Mouse (Mus musculus) cerebellum, adult 11 months (tissue): ENCODE data around the gene Ldb1.

Experiments used
- DNase-seq: peaks from one replicate; pipeline ENCODE4 v3.0.0; 2022

The Ldb1 gene

DNA sequence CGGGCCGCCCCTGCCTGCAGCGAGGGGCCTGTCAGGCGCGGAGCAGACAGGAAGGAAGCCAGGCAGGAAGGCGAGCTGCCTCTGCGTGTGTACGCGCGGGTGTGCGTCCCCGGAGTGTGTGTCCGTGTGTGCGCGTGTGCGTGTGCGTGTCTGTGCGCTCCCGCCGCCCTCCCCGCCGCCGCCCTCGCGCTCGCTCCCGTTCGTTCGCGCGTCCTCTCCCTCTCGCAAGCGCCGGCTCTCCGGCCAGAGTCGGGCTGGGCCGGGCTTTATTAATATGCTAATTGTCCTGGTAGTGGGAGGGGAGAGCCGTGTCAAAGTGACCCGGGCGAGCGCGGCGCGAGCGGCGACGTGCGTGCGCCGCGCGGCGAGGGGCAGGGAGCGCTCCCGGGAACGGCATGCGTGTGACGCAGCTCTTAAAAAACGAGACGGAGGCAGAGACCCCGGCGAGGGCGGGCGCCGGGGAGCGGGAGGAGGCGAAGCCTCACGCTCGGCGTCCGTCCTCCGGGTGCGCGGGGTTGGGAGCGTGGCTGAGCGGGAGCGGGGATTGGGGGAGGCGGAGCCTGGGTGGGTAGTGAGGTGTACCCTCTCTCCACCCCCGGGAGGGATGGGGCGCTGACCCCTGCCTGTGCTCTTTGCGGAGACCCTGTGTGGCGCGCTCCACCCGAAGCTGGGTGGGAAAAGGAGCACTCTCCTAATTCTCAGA lies at the start of gene Ldb1:
Gene Ldb1, minus strand, starts transcription at position 222 of the 703 bp plus-strand sequence.
- peak; percentile 89 for DNase-seq

- DNase-seq, result no peak
Measured at GRCm38 (mm10) chr19:46094144-46094543, 49.1 kb upstream of the Ldb1 start.

GRCm38 (mm10) chr19:46091641-46092040 lies 46.6 kb upstream of the Ldb1 start:
- DNase-seq, result no peak

DNA sequence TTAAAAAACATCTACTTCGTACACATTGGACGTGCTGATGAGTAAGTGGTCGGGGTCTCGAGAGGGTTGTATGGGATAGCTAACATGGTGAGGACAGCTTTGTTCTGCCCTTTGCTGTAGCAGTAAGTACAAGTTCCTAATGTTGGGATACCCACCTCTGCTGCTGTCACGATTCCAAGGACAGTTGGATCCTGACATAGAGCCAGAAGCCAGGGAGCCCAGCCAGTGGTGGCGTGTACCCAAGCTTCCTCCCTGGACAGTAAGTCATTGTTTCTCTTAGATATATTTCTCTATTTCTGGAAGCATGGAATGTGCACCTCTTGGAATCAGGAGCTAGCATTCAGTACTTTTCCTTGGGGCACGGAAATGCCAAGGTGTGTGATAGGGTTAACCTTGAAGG lies 42.9 kb upstream of the Ldb1 start:
- no peak for DNase-seq

DNA sequence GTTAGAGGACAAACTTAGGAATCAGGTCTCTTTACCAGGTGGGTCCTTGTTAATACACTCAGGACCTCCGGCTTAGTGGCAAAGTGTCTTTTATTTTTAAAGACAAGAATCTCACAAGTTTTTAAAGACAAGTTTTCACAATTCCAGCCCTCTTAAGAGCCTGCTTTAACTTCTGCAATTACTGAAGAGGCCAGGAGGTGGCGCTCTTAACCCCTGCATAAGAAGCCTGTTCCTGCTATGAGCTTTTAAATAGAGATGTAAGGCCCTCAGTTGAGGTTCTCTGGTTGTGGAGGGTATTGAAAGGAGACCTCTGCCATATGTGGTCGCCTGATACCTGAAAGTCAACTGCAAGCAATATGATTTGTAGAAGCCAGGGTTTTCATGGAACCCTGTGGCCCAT lies 41.3 kb upstream of the Ldb1 start:
- DNase-seq, result no peak

- no peak for DNase-seq
Measured at GRCm38 (mm10) chr19:46085185-46085584, 40.2 kb upstream of the Ldb1 start.

DNA sequence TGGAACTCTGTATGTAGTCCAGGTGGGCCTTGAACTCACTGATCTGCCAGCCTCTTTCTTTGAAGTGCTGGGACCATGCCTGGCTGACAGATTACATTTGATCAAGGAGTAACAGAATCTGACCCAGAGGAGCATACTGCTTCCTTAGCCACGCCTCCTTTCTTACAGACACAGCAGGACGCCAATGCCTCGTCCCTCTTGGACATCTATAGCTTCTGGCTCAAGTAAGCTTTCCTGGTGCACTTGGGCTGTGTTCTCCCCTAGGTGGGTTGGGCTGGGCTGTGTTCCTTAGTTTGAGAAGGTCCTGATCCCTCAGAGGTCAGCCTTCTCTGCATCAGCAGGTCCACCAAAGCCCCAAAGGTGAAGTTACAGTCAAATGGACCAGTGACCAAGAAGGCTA lies 33.5 kb upstream of the Ldb1 start:
- DNase-seq, result no peak

DNA sequence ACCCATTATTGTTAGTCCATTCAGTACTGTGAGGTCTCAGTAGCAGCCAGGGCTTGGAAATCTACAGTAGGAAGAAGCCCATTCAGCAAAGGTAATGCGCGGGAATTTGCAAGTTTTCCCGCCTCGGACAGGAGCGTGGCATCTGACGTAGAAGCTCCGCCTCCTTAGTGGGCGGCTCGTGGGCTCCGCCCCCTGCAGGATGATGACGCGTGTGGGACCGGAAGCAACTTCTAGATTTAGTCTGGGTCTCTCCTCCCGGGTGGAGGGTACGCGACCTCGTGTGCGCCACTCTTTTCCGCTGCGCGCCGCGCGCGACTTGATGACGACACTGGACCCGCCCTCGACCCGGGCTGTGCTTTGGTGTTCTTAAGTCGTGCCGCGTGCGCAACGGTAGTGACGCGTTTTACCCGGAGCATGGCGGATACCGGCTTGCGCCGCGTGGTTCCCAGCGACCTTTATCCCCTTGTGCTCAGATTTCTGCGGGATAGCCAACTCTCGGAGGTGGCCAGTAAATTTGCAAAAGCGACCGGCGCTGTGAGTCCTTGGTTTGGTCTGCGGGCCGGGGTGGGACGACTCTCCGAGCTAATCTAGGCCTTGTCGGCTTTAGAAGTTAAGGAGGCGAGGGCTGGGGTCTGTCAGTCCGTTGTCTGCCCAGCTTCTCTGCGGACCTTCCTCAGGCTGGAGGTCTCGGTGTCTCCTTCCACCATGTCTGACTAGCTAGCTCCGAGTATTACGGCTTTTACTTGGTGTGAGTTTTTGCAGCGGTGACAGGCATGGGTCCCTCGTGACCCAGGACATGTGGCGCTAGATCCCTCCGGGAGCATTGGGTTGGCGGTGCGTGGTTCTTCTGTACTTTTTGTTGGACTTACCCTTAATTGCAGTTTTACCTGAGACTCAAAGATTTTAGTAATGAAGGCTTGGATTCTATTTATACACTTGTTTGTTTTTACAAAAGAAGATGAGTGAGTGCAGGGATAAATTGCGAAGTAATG lies 30.9 kb upstream of the Ldb1 start, which contains the start of gene Nolc1:
Gene Nolc1, plus strand, starts transcription at position 248 of the 992 bp plus-strand sequence.
- peak; percentile 98 for DNase-seq

DNA sequence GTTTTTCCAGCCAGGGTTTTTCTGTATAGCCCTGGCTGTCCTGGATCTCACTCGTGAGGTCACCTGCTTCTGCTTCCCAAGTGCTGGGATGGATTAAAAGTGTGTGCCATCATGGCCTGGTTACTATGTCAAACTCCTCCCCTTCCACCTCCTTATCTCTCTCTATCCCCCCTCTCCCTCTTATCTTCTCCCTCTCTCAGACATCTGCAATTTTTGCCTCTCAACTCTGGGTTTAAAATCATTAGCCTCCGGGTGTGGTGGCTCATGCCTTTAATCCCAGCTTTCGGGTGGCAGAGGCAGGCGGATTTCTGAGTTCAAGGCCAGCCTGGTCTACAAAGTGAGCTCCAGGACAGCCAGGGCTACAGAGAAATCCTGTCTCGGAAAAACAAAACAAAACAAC lies 29.3 kb upstream of the Ldb1 start:
- no peak for DNase-seq

DNA sequence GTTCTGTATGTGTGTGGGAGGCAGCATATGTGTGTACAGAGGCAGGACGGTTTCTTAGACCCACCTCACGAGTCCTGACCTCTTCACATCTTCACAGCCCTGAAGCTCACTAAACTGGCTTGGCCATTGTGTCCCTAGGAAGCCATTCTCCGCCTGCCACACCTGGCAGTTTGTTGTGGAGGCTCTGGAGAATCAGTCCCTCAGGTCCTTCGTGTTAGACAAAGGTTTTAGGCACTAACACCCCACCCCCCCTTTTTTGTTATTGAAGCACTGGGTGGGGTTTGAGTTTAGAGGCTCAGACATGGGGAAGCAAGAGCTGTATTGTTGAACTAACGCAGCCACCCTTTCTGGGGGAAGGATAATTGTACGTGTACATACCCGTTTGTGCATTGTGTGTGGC lies 28.3 kb upstream of the Ldb1 start:
- DNase-seq, result no peak

- DNase-seq, result no peak
Measured at GRCm38 (mm10) chr19:46068054-46068453, 23.0 kb upstream of the Ldb1 start.

DNA sequence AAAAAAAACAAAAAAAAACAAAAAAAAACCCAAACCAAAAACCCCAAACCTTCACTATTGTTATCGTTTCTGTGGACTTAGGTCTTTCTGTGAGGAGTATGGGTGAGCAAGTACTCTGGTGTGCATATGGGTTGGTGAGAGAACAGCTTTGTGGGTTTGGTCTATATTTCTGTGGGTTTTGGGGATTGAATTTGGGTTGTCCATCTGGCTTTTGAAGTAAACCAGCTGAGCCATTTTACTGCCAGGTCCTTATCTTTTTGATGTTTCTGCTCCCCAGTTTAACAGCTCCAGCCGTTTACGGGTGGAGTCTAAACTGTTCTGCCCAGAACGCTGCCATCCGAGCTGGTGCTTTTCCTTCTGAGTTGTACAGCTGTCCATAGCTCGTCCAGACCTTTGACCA lies 15.8 kb upstream of the Ldb1 start:
- no peak for DNase-seq

GRCm38 (mm10) chr19:46058466-46058865 lies 13.5 kb upstream of the Ldb1 start:
- DNase-seq, result no peak

- DNase-seq, result peak; percentile 71
Measured at GRCm38 (mm10) chr19:46056947-46057607, 12.1 kb upstream of the Ldb1 start.

GRCm38 (mm10) chr19:46056388-46056946 lies 11.5 kb upstream of the Ldb1 start:
- peak; percentile 90 for DNase-seq

- peak; percentile 25 for DNase-seq
Measured at GRCm38 (mm10) chr19:46055752-46056387, 10.9 kb upstream of the Ldb1 start.

- no peak for DNase-seq
Measured at GRCm38 (mm10) chr19:46050462-46050861, 5.4 kb upstream of the Ldb1 start.

- no peak for DNase-seq
Measured at GRCm38 (mm10) chr19:46049129-46049528, 4.1 kb upstream of the Ldb1 start.

DNA sequence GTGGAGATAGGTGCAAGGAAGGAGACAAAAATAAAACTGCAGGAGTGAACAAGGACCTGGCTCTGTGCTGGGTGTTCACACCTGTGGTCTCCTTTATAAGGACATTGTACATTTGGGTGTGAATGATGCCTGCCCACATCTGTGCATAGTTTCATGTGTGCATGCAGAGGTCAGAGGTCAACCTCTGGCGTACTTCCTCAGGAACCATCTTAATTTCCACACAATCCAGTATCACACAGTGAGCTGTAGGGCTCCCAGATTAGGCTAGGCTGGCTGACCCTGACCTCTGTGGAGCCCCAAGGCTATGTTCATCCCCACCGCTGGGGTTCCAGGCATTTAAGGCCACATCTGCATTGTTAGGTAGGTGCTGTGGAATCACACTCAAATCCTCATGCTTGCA lies 2.4 kb upstream of the Ldb1 start:
- no peak for DNase-seq

DNA sequence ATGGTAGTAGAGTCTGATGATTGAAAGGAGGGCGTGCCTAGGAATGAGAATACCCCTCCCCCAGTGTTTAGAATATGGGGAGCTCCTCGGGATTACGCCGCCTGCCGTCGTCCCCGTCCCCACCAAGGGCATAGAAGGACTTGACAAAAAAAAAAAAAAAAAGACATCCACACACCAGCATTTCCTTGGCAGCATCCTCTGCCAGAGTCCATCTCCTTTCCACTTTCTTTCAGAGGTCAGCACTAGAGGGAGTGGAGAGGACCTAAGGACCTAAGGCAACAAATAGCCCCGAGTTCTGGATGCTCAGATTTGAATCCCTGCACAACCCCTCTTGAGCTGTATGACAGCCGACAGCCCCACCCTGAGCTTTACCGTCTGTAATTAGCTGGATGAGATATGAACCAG lies 1.6 kb upstream of the Ldb1 start:
- no peak for DNase-seq

- peak; percentile 50 for DNase-seq
Measured at GRCm38 (mm10) chr19:46045696-46046311, 790 bp upstream of the Ldb1 start.
